Mouse (Mus musculus): ENCODE measurements around the gene Aspa. TPM values are rescaled to one million over a fixed set of nuclear protein-coding genes. Genes with fewer than 3 reads are reported as not detected.

The Aspa gene
- total RNA-seq, 2 experiments from 2014 or later, result 3.8 to 4.5 TPM

DNA sequence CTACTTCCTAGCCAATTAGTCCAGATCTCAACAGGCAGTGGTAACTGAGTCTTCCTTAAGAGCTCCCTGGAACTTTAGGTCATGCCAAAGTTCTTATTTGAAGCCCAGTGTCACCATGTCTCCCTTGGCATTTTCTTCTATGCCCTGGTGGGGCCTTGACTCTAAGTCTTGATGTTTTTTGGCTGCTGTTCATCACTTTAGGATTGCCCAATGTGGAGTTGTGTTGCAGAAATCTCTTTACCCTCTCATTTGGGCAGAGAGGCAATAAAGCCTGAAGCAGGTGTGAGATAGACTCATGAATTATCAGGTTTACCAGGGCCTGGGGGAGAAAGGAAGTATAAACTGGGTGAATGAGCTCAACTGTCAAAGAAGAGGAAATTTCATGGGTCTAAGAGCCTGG lies 70.7 kb downstream of the Aspa start:
- no peak for DNase-seq (ENCODE audit: low spot score in 2 of 2)

DNA sequence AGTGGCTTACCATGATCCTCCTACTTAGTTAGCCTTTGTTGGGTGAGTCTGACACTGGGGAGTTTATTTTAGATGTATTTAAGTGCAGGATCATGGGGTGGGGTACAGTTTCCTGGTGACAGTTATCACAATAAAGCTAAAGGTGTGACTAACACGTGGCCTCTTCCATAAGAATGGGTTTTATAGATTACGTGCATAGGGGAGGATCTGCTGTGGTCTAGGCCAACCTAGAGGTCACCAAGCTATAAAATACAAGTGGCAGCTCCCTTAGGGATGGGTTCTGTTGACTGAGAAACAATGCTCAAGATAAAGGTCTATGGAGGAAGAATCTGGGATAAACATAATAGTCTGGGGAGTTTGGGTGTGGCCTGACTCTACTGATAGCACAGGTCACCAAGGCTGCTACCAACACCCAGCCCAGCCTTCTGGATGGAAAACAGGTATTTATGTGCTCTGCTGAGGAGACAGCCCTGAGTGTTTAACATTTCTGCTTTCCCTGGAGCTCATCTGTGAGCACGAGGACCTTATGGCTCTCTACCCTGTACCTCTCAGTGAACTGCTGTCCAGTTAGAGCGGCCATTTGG lies 71.9 kb downstream of the Aspa start:
- no peak for DNase-seq (ENCODE audit: low spot score in 2 of 2)

Other genes with a start within 250 kb of the Aspa start
- gene Itgae, start 239.0 kb downstream of the Aspa start, total RNA-seq (2021), result under 1 TPM; 0.21 to 0.45 TPM
- under 1 TPM; 0.31 to 0.74 TPM for gene Haspin, start 191.3 kb downstream of the Aspa start, total RNA-seq (2021)
- 1 to 10 TPM; 1.8 to 3.0 TPM for gene P2rx5, start 169.2 kb downstream of the Aspa start, total RNA-seq (2021)
- gene Emc6, start 152.6 kb downstream of the Aspa start, total RNA-seq (2021), result 10 to 100 TPM; 60.6 to 61.9 TPM
- gene Tax1bp3, start 152.5 kb downstream of the Aspa start, total RNA-seq (2021), result 10 to 100 TPM; 22.1 to 22.9 TPM
- 10 to 100 TPM; 18.6 to 20.5 TPM for gene Ctns, start 130.6 kb downstream of the Aspa start, total RNA-seq (2021)
- gene Shpk, start 130.1 kb downstream of the Aspa start, total RNA-seq (2021), result 1 to 10 TPM; 3.0 to 3.2 TPM
- gene Trpv1, start 95.3 kb downstream of the Aspa start, total RNA-seq (2021), result not detected
- under 1 TPM; 0.41 to 0.55 TPM for gene Trpv3, start 62.2 kb downstream of the Aspa start, total RNA-seq (2021)
- gene Gm49340, start 145 bp upstream of the Aspa start, total RNA-seq (2021), result not detected
- gene Spata22, start 145 bp upstream of the Aspa start, total RNA-seq (2021), result not detected
- gene Olfr20, start 21.2 kb upstream of the Aspa start, total RNA-seq (2021), result not detected
- gene Olfr376, start 41.6 kb upstream of the Aspa start, total RNA-seq (2021), result not detected
- gene Olfr1, start 70.0 kb upstream of the Aspa start, total RNA-seq (2021), result not detected
- gene Olfr378, start 98.9 kb upstream of the Aspa start, total RNA-seq (2021), result not detected
- gene Olfr380, start 127.9 kb upstream of the Aspa start, total RNA-seq (2021), result not detected
- gene Olfr381, start 162.0 kb upstream of the Aspa start, total RNA-seq (2021), result not detected
- gene Olfr382, start 187.6 kb upstream of the Aspa start, total RNA-seq (2021), result not detected

Measured in layer of hippocampus, postnatal 14 days (tissue).